Mouse (Mus musculus) left cerebral cortex, postnatal 36 days (tissue): ENCODE results near the gene Magi2. TPM values are rescaled to one million over a fixed set of nuclear protein-coding genes. Genes with fewer than 3 reads are reported as not detected.

Source experiments
- DNase-seq, 2 experiments: peaks; one replicate each; pipeline ENCODE4 v3.0.0; 2021 to 2022; ENCODE audit warnings: low spot score in 2 of 2, mixed read lengths in 1 of 2
- intact Hi-C: fragments of 180-260 bp; cut with DNase I; formaldehyde crosslinking; loops from one replicate; pipeline ENCODE4 v1.15.1; 2025
- total RNA-seq, 2 experiments: library from RNA; stranded (reverse); gene quantifications; 2 replicates each; pipeline ENCODE4 v1.2.3; 2021

The Magi2 gene
- 100 to 1,000 TPM; 121 to 141 TPM for total RNA-seq

DNA sequence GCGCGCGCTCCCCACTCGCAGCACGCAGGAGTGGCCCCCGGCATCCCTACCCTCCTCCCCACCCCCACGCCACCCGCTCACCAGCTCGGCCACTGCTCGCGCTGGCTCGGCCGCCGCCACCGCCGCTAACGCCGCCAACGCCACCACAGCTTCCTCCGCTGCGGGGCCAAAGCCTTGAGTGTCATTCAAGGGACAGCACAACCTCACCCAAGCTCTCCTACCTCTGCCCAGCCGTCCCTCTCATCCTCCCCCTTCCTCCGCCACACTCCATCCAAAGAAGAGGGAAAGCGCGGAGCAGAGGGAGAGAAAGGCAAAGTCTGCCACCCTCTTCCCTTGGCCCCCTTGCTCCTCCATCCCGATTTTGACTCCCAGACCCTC is at the start of gene Magi2:
TSS of gene Magi2 (plus strand) at position 171 of the 378 bp plus-strand sequence.
- intact Hi-C loops = no loop called here
- DNase-seq = no peak

DNA sequence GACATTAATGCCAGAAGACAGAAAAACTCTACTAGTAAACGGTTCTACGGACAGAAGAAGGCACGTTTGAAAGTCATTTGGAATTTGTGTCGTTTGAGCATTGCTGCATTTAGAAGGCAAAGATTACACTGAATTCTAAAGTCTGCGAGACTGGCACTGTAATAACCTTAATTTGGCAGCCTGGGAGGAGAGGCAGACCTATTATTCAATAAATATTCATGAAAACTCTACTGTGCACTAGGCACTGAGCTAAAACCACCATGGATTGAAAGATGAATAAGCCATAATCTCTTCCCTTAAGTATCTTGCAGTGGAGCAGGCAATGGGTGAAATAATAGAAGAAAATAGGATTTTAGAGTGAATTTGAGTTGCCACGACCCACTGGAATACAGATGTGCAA is 48.2 kb upstream of the Magi2 start:
- DNase-seq = no peak
- intact Hi-C loops = no loop called here

DNA sequence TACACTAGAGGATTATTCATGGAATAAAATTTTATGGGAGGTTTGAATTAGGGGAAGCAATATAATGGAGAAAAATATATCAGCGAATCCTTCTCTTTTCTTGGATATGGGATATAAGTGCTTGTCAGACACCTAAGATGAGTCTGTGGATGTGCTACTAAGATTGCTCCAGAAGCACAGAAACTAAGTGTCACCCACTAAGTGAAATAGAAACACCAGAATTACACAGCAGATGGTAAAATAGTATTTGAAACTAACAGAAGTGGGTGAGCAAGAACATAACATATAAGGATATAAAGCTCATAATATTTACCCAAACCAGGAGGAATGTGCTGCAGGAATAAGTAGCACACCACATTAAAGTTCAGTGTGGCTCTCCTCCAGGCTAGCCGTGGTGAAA is 40.7 kb upstream of the Magi2 start:
- no peak for DNase-seq

DNA sequence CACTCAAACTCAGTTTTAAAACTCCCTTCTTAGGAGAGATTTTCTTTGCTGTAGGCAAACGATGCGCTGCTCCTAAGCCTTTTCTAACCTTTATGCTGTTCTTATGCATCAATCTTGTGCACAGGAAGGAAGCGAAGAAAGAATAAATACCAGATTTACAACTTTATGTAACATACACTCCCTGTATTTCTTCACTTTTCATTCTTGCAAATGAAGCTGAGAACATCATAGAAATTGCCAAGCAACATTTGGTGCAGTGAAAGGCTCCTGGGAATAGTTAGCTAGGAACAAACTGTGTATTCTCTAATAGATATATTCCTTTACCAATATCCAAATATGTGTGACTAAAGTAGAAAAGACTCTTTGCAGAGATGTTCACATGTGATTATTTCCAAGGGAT is 15.2 kb upstream of the Magi2 start:
- intact Hi-C loops = no loop called here
- no peak for DNase-seq

More for the DNA sequence above, 40.7 kb upstream of the Magi2 start:
- intact Hi-C loops = no loop called here

DNA sequence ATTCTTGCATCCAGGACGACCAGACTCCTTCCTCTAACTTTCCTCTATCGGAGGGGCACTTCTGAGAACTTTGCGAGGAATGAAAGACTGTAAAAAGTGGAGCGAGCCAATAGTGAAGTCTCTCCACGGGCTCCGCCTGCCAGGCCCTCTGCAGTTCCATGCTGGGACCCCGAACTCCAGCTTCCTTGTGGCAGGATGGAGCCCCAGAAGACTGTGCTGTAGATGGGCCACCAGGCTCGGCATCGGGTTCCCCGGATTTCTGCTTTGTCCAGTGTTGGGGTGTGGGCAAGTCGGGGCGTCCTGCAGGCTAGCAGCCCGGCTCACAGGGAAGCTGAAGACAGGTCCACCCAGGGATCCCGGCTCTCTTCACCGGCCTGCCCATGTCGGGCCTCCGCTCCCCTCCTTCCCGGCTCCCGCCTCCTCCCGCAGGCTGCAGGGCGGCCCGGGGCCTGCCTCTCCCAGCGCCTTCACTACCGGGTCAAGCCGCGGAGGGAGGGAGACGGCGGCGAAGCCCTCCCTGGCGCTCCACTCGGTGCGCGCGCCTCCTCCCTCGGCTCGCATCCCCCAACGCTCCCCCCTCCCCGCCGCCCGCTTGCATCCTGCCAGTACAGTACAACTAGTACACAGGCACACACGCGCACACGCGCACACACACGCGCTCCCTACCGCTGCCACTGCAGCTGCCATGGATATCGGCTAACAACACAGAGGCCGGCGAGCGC is 531 bp upstream of the Magi2 start:
- intact Hi-C loops = no loop called here
- peak; percentile 82 to 83 for DNase-seq

DNA sequence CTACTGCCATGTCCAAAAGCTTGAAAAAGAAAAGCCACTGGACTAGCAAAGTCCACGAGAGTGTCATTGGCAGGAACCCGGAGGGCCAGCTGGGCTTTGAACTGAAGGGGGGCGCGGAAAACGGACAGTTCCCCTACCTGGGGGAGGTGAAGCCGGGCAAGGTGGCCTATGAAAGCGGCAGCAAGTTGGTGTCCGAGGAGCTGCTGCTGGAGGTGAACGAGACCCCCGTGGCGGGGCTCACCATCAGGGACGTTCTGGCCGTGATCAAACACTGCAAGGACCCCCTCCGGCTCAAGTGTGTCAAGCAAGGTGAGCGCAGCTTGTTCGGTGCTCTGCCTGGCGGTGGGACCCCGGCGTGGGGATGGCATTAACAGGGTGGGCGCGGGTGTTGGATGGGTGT is 445 bp downstream of the Magi2 start:
- intact Hi-C loops = no loop called here
- peak; percentile 21 to 26 for DNase-seq

DNA sequence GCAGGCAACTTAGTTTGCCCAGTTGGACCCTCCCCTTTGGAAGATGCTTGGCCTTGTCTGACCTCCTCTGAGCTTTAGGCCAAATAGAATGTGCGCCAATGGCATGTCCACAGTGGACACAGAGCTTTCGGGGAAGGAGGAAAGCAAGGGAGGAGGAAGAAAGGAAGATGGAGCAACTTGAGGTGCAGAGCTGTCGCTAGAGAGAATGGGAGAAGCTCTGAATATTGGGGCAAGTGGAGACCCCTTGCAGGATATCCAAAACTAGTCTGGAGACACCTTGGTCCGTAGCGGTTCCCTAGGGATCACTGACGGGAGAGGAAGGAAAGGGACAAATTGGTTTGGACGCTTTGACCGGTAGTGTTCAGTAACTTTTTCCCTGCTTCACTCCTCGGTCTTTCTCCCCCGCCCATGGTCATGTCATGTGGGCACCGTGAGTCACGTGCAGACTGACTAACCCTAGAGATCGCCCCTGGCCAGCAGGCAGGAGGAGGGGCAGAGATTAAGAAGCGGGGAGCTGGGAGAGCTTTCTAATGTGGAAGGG is 1.0 kb downstream of the Magi2 start:
- peak; percentile 43 to 54 for DNase-seq
- intact Hi-C loops = no loop called here

DNA sequence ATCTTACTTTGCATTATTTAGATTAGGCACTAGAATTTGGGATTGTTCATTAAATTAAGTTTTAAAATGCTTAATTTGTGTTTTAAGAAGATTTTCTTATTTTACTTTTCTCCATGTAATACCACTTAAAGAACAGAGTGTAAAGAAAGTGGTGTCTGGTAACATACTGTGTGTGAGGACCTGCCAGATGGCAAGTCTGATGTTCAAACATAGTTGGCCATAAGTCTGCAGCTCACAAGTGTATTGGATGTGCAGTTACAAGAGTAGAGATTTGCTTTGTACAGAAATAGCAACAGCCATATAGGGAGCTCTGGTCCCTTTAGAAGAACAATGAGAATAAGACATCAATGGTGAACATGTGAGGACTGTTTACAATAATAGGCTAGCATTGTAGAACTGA is 15.0 kb downstream of the Magi2 start:
- intact Hi-C loops = no loop called here
- no peak for DNase-seq

DNA sequence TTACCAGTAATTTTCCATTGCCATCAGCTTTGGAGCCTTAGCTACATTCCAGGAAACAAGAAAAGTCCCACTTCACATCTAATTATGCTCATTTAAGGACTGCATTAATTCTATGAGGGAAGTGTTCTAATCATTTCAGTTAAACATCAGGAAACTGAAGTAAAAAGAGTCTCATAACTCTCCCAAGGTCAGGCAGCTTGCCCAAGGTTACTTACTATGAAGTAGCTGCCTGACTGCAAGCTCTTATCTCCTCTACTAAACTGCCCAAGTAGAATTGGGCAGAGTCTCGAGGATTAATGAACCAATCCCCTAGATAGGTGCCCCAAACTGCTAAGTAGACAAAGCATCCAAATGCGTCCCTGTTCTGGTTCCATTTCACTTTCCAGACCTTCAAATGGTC is 19.6 kb downstream of the Magi2 start:
- no peak for DNase-seq
- intact Hi-C loops = no loop called here

DNA sequence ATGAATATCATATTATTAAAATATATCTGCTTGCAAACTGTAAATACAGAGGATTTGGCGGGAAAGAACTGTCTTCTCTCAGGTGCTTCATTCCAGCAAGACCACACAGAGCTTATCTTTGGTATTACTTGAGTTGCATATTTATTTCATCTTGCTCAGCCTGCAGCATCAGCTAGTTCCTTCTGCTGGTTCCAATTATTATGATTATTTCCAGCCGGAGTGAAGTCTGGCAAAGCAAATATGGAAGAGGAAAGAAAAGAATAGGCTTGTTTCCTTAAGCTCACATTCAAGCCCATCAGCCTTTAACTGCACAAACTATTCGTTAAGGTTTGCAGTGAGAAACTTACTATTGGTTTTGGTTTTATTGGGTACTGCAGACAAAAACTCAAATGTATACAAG is 20.4 kb downstream of the Magi2 start:
- intact Hi-C loops = no loop called here
- DNase-seq = no peak

DNA sequence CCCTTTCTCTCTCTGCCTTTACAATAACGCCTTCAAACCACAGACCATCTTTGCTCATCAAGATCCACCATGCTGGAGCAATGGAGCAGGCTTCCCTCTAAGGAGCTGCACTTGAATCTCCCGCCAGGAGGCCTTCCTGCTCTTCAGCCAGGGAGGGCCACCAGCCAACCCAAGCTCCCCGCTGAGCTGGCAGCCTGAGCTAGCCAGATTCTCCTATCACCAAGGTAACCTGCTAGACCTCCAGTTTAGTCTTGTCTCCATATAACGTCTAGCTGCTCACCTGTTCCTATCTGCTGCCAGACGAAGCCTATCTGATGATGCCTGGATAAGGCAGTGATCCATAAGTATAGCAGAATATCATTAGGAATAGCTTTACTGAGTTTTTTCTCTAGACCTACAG is 36.0 kb downstream of the Magi2 start:
- no peak for DNase-seq
- intact Hi-C loops = no loop called here

DNA sequence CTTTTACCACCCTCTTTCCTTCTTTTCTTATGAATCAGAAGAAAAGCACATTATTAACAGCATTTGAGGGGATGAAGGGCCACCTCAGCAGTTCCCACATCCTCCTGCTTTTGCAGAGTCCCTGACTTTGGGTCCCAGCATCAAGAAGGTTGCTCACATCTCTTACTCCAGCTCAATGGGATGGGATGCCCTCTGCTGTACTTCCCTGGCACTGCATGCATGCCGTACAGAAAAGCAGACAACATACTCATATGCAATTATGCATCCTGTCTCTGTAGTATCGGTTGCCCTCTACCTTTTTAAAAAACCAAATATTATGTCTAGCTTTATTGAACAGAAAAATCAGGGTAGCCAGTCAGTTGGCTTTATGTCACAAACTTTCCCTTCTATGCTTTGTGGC is 37.8 kb downstream of the Magi2 start:
- no peak for DNase-seq
- intact Hi-C loops = no loop called here

DNA sequence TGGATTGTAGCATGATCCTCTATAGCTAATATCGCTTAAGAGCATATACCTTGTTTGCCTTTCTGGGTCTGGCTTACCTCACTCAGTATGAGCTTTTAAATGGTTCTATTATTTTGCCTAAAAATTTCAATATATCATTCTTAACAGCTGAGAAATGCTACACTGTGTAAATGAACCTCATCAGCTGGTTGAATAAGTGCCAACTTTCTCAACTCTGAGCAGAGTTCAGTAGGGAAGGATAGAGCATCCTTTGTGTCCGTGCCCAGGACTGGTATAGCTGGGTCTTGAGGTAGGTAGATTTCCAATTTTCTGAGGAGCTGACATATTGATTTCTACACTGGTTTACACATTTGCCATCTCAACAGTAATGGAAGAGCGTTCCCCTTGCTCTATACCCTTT is 65.7 kb downstream of the Magi2 start:
- intact Hi-C loops = no loop called here

DNA sequence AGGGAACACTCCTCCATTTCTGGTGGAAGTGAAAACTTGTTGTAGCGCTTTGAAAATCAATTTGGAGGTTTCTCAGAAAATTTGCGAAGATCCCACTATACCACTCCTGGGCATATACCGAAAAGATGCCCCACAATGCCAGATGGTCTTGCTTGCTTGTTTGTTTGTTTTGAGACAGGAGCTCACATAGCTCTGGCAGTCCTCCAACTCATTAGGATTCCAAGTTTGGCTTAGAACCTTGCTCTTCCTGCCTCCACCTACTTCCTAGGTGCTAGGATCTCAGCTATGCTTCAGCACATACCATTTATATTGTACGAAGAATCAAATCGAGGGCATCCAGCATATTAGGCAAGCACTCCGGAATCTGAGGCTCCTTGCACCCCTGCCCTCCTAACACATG is 79.8 kb downstream of the Magi2 start:
- intact Hi-C loops = no loop called here
- no peak for DNase-seq

More for the DNA sequence above, 65.7 kb downstream of the Magi2 start:
- no peak for DNase-seq

DNA sequence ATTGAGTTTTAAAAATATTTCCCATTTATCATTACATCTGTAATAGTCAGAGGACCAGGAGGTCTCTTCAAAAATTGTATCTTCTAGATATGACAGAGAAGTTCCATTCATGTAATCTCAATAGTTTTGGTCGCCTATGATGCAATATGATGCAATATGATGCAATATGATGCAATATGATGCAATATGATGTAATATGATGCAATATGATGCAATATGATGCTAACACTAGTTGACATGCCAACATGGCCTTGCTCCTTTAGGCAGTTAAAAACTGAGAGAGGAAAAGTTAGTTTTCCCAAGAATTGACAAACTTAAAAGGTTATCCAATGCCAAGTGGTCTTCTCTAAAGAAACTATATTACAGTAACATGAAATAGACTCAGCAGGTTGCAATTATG is 83.0 kb downstream of the Magi2 start:
- intact Hi-C loops = no loop called here

DNA sequence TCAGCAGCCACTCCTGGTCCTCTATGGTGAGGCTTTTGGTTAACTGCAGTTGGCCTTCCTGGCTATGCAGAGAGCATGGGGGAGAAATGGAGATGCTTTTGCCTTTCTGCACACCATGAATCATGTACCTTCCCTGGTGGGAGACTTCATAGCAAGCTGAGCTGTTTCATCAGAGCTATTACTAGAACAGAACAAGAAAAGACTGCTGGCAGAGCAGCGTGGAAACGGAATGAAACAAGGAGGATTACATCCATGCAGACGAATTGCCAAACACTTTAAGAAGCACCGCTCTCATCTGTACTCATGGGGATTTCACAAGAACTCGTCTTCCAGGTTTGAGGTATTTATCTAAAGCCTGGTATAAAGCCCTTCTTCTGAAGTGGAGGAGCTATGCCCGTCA is 95.7 kb downstream of the Magi2 start:
- DNase-seq = peak; percentile 9 to 13
- intact Hi-C loops = no loop called here

More for the DNA sequence above, 83.0 kb downstream of the Magi2 start:
- DNase-seq = no peak

DNA sequence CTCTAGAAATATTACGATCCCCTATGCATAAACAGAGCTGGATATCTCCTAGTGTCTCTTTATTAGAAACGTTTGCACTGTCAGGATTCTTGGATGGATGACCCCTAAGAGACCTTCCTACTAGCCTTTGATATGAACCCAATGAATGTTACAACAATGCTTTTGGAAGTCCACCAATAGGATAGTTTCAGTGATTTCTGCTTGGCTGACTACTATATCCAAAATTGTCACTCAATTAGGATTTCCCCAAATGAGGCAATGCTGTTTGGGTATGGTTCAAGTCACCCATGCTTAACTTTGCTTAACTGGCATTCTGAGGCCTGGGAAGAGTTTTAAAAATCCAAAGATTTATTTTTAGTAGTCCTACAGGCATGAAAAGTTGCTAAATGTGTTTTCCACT is 110.7 kb downstream of the Magi2 start:
- DNase-seq = no peak

DNA sequence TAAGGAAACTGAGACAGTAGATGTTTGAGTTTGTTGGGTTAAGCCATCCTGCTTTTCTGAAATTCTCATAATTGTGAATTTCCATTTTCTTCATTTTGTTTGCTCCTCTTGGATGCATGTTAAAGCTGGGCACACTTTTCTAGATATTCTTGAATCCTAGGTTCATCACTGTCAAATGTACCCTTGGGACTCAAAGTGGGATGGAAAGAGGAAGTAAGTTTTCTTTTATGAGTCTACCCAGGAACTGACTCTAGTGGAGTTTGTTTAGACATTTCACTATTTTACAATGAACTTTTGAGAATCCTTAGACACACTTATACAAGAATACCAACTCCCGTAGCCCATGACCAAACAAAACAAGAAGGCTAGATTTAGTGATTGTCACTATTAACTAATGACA is 141.3 kb downstream of the Magi2 start:
- DNase-seq = no peak
- intact Hi-C loops = no loop called here

More for the DNA sequence above, 110.7 kb downstream of the Magi2 start:
- intact Hi-C loops = no loop called here

DNA sequence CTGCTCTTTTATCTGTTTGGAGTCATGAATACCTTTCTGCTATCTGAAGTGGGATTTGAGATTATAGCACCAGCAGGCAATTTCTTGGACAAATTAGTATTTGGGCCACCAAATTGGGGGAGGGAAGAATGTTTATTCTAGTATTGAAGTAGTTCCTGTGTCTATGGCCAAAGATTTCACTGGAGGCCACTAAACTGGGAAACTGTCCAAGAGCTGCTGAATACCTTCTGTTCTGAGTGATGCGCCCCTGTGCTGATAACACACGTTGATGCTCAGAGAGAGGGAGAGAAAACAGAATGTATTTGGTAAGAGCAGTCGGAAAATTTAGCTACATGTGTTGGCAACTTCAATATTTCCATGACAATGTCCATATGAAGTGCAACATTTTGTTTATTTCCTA is 169.0 kb downstream of the Magi2 start:
- no peak for DNase-seq
- intact Hi-C loops = no loop called here

DNA sequence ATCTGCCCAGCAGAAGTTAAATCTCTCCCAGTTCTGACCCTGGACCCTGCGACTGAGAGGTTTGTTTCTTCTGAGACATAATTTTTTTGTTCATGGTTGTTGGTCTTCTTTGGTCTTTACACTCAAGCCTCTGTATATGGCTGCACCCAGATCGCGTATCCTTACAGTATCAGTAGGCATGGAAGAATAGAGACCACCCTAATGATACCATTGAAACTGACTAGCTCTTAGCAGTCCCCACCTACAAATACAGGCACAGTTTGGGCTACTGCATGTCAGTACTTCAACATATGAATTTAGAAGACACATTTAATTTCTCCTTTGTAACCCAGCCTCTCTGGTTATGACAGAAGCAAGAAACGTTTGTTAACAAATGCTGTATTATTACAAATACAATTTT is 173.5 kb downstream of the Magi2 start:
- DNase-seq = no peak
- intact Hi-C loops = loop anchor here (2.0 kb wide), 2 partner anchors 483 to 925 kb away; no protein-coding TSS in a partner anchor

DNA sequence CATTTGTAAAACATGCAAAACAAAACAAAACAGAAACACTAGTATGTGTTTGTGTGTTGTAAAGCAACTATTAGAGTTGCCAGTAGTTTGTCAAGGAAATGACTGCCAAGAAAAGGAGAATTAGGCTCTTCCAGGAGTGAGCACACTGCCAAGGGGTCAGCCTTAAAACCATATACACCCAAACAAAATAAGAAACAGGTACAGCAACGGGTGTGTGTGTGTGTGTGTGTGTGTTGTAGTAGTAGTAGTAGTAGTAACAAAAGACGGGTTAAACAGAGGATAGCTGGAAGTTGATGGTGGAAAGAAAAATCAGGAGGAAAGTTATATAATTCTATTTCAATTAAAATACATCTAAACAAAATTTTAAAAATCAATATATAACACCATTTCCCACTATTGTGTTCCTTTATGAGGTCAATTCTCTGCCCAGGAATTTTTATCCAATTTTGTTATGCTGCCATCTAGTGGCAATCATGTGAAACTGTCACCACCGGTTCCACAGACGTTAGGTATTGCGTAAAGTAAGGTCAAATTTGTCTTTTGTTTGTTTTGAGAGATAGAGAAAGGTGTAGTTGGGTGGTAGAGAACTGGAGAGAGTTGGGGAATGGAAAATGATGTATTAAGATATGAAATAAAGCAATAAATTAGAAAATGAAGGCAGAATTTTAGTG is 174.0 kb downstream of the Magi2 start:
- intact Hi-C loops = loop anchor here (2.0 kb wide), 2 partner anchors 484 to 926 kb away; no protein-coding TSS in a partner anchor
- no peak for DNase-seq
